Mouse (Mus musculus) T-cell, adult 66 days (primary cell): ENCODE results near the gene Tex46. TPM values are rescaled to one million over a fixed set of nuclear protein-coding genes. Genes with fewer than 3 reads are reported as not detected.

Source experiments
- total RNA-seq, 2 experiments: library from RNA; stranded (reverse); gene quantifications; 3 replicates in 1 of 2; 4 replicates in 1 of 2; pipeline ENCODE4 v1.2.4; 2023

The Tex46 gene
- total RNA-seq, result not detected

DNA sequence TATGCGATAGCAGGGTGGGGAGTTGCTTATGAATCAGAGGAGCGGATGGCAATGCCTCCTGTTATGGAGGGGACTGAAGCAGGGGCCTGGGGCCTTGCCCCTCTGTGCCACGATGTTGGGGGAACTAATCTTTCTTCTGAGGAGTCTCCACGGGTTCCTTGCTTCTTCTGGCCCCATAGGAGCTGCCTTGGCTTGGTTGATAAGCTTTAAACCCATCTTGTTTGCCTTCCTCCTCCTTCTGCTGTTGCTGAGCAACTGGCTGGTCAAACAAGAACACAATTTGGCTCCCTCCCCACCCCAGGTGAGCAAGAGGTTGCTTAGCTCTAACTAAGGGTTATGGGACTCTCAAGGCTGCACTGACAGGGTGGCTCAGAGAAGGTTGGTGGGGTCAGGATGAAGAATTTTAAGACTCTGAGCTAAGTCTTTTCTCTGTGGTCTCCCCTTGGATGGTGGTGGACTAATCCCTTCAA is at the start of gene Tex46:
Gene Tex46 (plus strand): TSS at position 51 of the 470 bp plus-strand sequence.

GRCm38 (mm10) chr4:136602568-136602967 is 7.7 kb upstream of the Tex46 start, which contains the start of gene Kdm1a:
Kdm1a (minus strand) TSS chr4:136602723.

GRCm38 (mm10) chr4:136622388-136622787 is 12.2 kb downstream of the Tex46 start, which contains the start of gene Lactbl1:
Lactbl1 (plus strand) TSS chr4:136622621.

Other genes with a start within 250 kb of the Tex46 start
- gene Htr1d, start 186.9 kb upstream of the Tex46 start, total RNA-seq, result not detected
- gene 6030445D17Rik, start 148.2 kb upstream of the Tex46 start, total RNA-seq, result not detected
- 1 to 10 TPM; 1.4 to 2.0 TPM for gene Luzp1, start 140.7 kb upstream of the Tex46 start, total RNA-seq
- gene Kdm1a, start 7.7 kb upstream of the Tex46 start, total RNA-seq, result 10 to 100 TPM; 69.8 to 72.9 TPM
- gene Lactbl1, start 12.2 kb downstream of the Tex46 start, total RNA-seq, result not detected
- gene Ephb2, start 225.6 kb downstream of the Tex46 start, total RNA-seq, result under 1 TPM; 0.39 to 0.58 TPM